Mouse (Mus musculus) stomach, postnatal 0 days (tissue): ENCODE data around the gene Slc1a2. TPM values are rescaled to one million over a fixed set of nuclear protein-coding genes. Genes with fewer than 3 reads are reported as not detected.

ENCODE experiments used
- ATAC-seq: fragments of 200-750 bp; cut with Nextera tagmentation; 2 replicates; pipeline ENCODE4 v1.8.0; 2017; ENCODE audit not compliant: low FRiP score, low TSS enrichment
- DNase-seq: peaks from one replicate; pipeline ENCODE4 v3.0.0-alpha.2; 2016; ENCODE audit warnings: low spot score
- H3K27ac ChIP-seq: fragments of 300-500 bp; sonication (generic); replicated peaks from 2 replicates; pipeline ENCODE4 v1.5.1; 2014; ENCODE audit warnings: mild to moderate bottlenecking, control low read depth
- H3K27me3 ChIP-seq: fragments of 300-500 bp; sonication (generic); 2 replicates; pipeline ENCODE4 v1.6.1; 2014; ENCODE audit warnings: low read length; ENCODE audit not compliant: control insufficient read depth, insufficient read depth
- H3K36me3 ChIP-seq: fragments of 300-500 bp; sonication (generic); 2 replicates; pipeline ENCODE4 v1.6.1; 2014; ENCODE audit warnings: low read length, mixed read lengths; ENCODE audit not compliant: control insufficient read depth, insufficient read depth
- H3K4me1 ChIP-seq: fragments of 300-500 bp; sonication (generic); replicated peaks from 2 replicates; pipeline ENCODE4 v1.6.1; 2014; ENCODE audit warnings: antibody characterized with exemption; ENCODE audit not compliant: control insufficient read depth, insufficient read depth
- H3K4me2 ChIP-seq: fragments of 300-500 bp; sonication (generic); replicated peaks from 2 replicates; pipeline ENCODE4 v1.6.1; 2014; ENCODE audit warnings: low read depth, mild to moderate bottlenecking, control low read depth, moderate library complexity
- H3K4me3 ChIP-seq: fragments of 300-500 bp; sonication (generic); 2 replicates; pipeline ENCODE4 v1.5.1; 2014; ENCODE audit warnings: low read depth, low read length, control low read depth
- H3K9ac ChIP-seq: fragments of 300-500 bp; sonication (generic); 2 replicates; pipeline ENCODE4 v1.6.1; 2014; ENCODE audit warnings: mild to moderate bottlenecking, low read length, control low read depth, mixed read lengths
- H3K9me3 ChIP-seq: fragments of 300-500 bp; sonication (generic); 2 replicates; pipeline ENCODE4 v1.6.1; 2016; ENCODE audit warnings: low read length; ENCODE audit not compliant: control insufficient read depth
- CTCF ChIP-seq: IDR thresholded peaks from 2 replicates; pipeline ENCODE4 v1.5.1; 2016; ENCODE audit warnings: antibody characterized with exemption, low read depth, mild to moderate bottlenecking, moderate library complexity
- EP300 ChIP-seq: optimal IDR thresholded peaks from 2 replicates; pipeline ENCODE3; 2016; ENCODE audit warnings: antibody characterized with exemption
- WGBS: fragments of 180-500 bp; shearing (Covaris S2); extraction: QIAGEN DNeasy Blood & Tissue Kit; methylation state at CpG from one replicate; pipeline ENCODE4 v1.1.7; 2014; 5-methylcytosine and 5-hydroxymethylcytosine counted together
- polyA plus RNA-seq: library from polyadenylated mRNA; unstranded; fragments of >200 nt; fragmentation: Nextera tagmentation; extraction: Ambion mirVana; gene quantifications from 2 replicates; pipeline ENCODE4 v1.2.1, GENCODE M21; 2015

Gene Slc1a2
- polyA plus RNA-seq, 1 experiment from 2014 or later: 1.8 TPM

GRCm38 (mm10) chr2:102760284-102761072, 102.0 kb downstream of the Slc1a2 start:
- no peak overlapping the region for H3K9ac ChIP-seq
- no peaks in the 10 kb centered on the region for H3K9me3 ChIP-seq
- no peaks in the 10 kb centered on the region for H3K4me1 ChIP-seq
- no peaks in the 10 kb centered on the region for H3K36me3 ChIP-seq
- no peaks in the 10 kb centered on the region for H3K27me3 ChIP-seq
- DNase-seq (no peak), ATAC-seq (no peak)
- no peak overlapping the region for H3K4me3 ChIP-seq
- no peak overlapping the region for H3K27ac ChIP-seq
- 72% methylated on average over 5 of the region's 5 CpGs for WGBS
- TF ChIP-seq CTCF: no peak
- no peak for TF ChIP-seq EP300
- no peak overlapping the region for H3K4me2 ChIP-seq

DNA sequence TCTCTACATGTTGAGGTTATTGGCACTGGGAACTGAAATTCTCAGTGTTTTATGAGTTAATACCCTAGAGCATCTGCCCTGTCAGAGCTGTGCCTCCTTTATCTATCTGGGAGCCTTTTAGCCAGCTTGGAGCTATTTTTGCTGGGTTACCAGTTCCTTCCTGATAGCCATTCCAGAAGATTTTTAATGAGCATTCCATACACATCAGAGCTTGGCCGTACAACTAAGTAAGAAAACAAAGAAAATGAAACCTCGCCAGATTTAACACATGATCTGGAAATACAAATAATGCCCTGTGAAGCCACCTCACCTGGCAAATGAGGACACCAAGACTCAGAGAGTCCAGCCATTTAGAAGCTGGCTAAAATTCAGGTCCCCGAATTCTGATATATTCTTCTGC, 104.7 kb downstream of the Slc1a2 start:
- 82% methylated on average over 3 of the region's 3 CpGs for WGBS
- Histone ChIP-seq H3K4me2 (no peak overlapping the region), H3K4me1 (no peaks in the 10 kb centered on the region), H3K9me3 (no peaks in the 10 kb centered on the region), H3K4me3 (no peak overlapping the region), H3K36me3 (no peaks in the 10 kb centered on the region), H3K27ac (no peak overlapping the region), H3K27me3 (no peaks in the 10 kb centered on the region), H3K9ac (no peak overlapping the region)
- TF ChIP-seq EP300: no peak
- TF ChIP-seq CTCF: no peak
- ATAC-seq (no peak), DNase-seq (no peak)

- no peak overlapping the region for H3K9ac ChIP-seq
- no peak overlapping the region for H3K27ac ChIP-seq
- no peak overlapping the region for H3K4me2 ChIP-seq
- no peak for ATAC-seq
- H3K4me1 ChIP-seq: no peaks in the 10 kb centered on the region
- no peaks in the 10 kb centered on the region for H3K9me3 ChIP-seq
- no peak overlapping the region for H3K4me3 ChIP-seq
- WGBS: 75% methylated on average over 2 of the region's 2 CpGs
- no peak for DNase-seq
- no peaks in the 10 kb centered on the region for H3K27me3 ChIP-seq
- no peaks in the 10 kb centered on the region for H3K36me3 ChIP-seq
- TF ChIP-seq CTCF: no peak
- no peak for TF ChIP-seq EP300
These were observed 105.5 kb downstream of the Slc1a2 start for GRCm38 (mm10) chr2:102763991-102764390.

DNA sequence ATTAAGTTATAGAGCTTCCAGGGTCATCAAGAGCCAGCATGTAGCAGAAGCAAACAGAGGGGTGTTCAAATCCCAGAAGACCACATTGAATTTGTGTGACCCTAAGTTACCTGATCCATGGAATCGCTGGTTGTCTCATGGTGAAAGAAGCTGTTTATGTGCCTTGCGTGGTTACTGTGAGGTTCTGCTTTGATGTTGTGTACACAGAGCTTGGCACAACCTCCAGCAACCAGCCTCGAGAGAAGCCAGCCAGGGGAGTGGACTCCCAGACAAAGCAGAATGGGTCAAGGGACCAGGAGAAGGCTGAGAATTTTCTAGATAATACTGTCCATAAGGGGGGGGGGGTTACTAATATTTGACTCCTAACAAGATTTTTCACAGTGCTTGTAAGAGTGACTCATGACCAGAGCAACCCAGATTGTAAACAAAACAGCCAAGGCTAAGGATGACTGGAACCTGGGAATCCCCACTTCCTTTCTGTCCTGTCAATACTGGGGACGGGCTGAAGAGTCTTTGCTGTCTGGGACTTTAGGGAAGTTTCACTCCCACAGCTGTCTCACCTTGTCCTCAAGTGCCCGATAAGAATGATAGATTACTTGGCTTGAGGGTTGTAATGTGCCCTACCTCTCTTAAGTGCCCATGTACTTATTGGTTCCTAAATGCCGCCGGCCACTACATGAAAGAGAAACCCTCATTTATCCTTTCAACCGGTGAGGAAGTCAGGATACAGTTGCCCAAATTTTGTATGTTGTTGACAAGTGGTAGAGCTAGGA, 106.3 kb downstream of the Slc1a2 start:
- TF ChIP-seq CTCF (no peak), EP300 (no peak)

GRCm38 (mm10) chr2:102768267-102768666, 109.8 kb downstream of the Slc1a2 start:
- 70% methylated on average over 3 of the region's 3 CpGs for WGBS
- H3K27ac ChIP-seq: no peak overlapping the region
- no peaks in the 10 kb centered on the region for H3K9me3 ChIP-seq
- no peaks in the 10 kb centered on the region for H3K4me1 ChIP-seq
- no peaks in the 10 kb centered on the region for H3K27me3 ChIP-seq
- no peak for TF ChIP-seq EP300
- no peak for TF ChIP-seq CTCF
- no peak overlapping the region for H3K4me2 ChIP-seq
- H3K4me3 ChIP-seq: no peak overlapping the region
- ATAC-seq (no peak), DNase-seq (no peak)
- H3K36me3 ChIP-seq: no peaks in the 10 kb centered on the region
- H3K9ac ChIP-seq: no peak overlapping the region

More for the DNA sequence above, 106.3 kb downstream of the Slc1a2 start:
- WGBS: 53% methylated on average over 8 of the region's 8 CpGs
- Histone ChIP-seq H3K27ac (no peak overlapping the region), H3K36me3 (no peaks in the 10 kb centered on the region), H3K4me1 (no peaks in the 10 kb centered on the region), H3K4me3 (no peak overlapping the region), H3K4me2 (no peak overlapping the region), H3K9ac (no peak overlapping the region), H3K27me3 (no peaks in the 10 kb centered on the region), H3K9me3 (no peaks in the 10 kb centered on the region)
- ATAC-seq: 0 out of 2 replicates have a peak, but pooled peaks have one; percentile 49
- no peak for DNase-seq

- no peak for ATAC-seq
- WGBS: 94% methylated on average over 1 of the region's 1 CpGs
These were observed 112.8 kb downstream of the Slc1a2 start for GRCm38 (mm10) chr2:102771304-102771703.

More at GRCm38 (mm10) chr2:102771304-102771703, 112.8 kb downstream of the Slc1a2 start:
- H3K36me3 ChIP-seq: no peaks in the 10 kb centered on the region
- no peaks in the 10 kb centered on the region for H3K4me1 ChIP-seq
- no peaks in the 10 kb centered on the region for H3K9me3 ChIP-seq
- no peak overlapping the region for H3K27ac ChIP-seq
- H3K9ac ChIP-seq: no peak overlapping the region
- H3K27me3 ChIP-seq: no peaks in the 10 kb centered on the region
- H3K4me2 ChIP-seq: no peak overlapping the region
- H3K4me3 ChIP-seq: no peak overlapping the region
- TF ChIP-seq CTCF (no peak), EP300 (no peak)
- DNase-seq: no peak
